Mouse (Mus musculus) R1 (cell line): Measurements from ENCODE around the gene Gga2.

Experiments used
- DNase-seq: peaks from one replicate; pipeline ENCODE4 v3.0.0-alpha.2; 2018; ENCODE audit warnings: low read depth, low spot score

The Gga2 gene

GRCm38 (mm10) chr7:122020667-122021354 is at the start of gene Gga2:
TSS of gene Gga2 (minus strand) at chr7:122021222.
- DNase-seq: peak; percentile 91

GRCm38 (mm10) chr7:122067517-122068381 is 46.7 kb upstream of the Gga2 start:
- no peak for DNase-seq

- DNase-seq: peak; percentile 98
These were observed 46.0 kb upstream of the Gga2 start, which contains the start of the genes Ubfd1 and Ears2 for GRCm38 (mm10) chr7:122066945-122067516. TSS of gene Ubfd1 (plus strand) at chr7:122067175. TSS of gene Ears2 (minus strand) at chr7:122067263.

- DNase-seq: no peak
These were observed 45.3 kb upstream of the Gga2 start for GRCm38 (mm10) chr7:122066102-122066944.

GRCm38 (mm10) chr7:122065656-122066055 is 44.6 kb upstream of the Gga2 start:
- no peak for DNase-seq

- no peak for DNase-seq
These were observed 35.6 kb upstream of the Gga2 start for GRCm38 (mm10) chr7:122056633-122057032.

- peak; percentile 21 for DNase-seq
These were observed 29.8 kb upstream of the Gga2 start for GRCm38 (mm10) chr7:122050834-122051233.

GRCm38 (mm10) chr7:122048191-122048590 is 27.2 kb upstream of the Gga2 start:
- no peak for DNase-seq

- DNase-seq: no peak
These were observed 25.8 kb upstream of the Gga2 start for GRCm38 (mm10) chr7:122046813-122047212.

GRCm38 (mm10) chr7:122045711-122046110 is 24.7 kb upstream of the Gga2 start:
- DNase-seq: no peak

GRCm38 (mm10) chr7:122045181-122045634 is 24.2 kb upstream of the Gga2 start:
- no peak for DNase-seq

- no peak for DNase-seq
These were observed 23.1 kb upstream of the Gga2 start for GRCm38 (mm10) chr7:122044106-122044505.

GRCm38 (mm10) chr7:122034348-122034747 is 13.3 kb upstream of the Gga2 start:
- no peak for DNase-seq

GRCm38 (mm10) chr7:122033371-122033770 is 12.3 kb upstream of the Gga2 start:
- no peak for DNase-seq

GRCm38 (mm10) chr7:122022131-122022530 is 1.1 kb upstream of the Gga2 start:
- no peak for DNase-seq

- peak; percentile 47 for DNase-seq
These were observed 752 bp downstream of the Gga2 start for GRCm38 (mm10) chr7:122020273-122020666.

- peak; percentile 76 for DNase-seq
These were observed 2.0 kb downstream of the Gga2 start for GRCm38 (mm10) chr7:122018978-122019377.

GRCm38 (mm10) chr7:122018247-122018646 is 2.8 kb downstream of the Gga2 start:
- peak; percentile 75 for DNase-seq

GRCm38 (mm10) chr7:122015734-122016133 is 5.3 kb downstream of the Gga2 start:
- DNase-seq: no peak

GRCm38 (mm10) chr7:122015105-122015504 is 5.9 kb downstream of the Gga2 start:
- peak; percentile 35 for DNase-seq

- no peak for DNase-seq
These were observed 8.1 kb downstream of the Gga2 start for GRCm38 (mm10) chr7:122012949-122013348.
